Mouse (Mus musculus): Measurements from ENCODE around the gene Olfr54. TPM values are rescaled to one million over a fixed set of nuclear protein-coding genes. Genes with fewer than 3 reads are reported as not detected.

The Olfr54 gene
- polyA plus RNA-seq, 1 experiment from 2014 or later: not detected

DNA sequence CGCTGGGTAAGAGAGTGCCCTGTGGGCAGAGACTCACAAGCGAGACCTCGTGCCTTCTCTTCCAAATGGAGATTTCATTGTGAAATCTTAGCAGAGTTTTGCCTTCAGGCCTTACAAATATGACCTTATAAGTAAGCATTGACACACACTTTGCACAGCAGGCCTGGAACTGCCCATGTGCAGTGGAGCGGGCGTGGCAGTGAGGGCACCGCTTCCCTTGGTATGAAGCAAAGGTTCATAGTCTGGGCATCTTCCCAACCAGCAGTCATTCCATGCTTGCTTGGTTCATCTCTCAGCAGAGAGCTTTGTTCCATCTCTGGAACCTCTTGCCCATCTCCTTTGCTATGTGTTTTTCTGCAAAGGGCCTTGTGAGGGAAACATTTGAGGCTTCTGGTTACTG lies 46.9 kb downstream of the Olfr54 start:
- peaks cover 12% of the 10 kb centered on the region; the same call in 1 of the 2 replicates for H3K36me3 ChIP-seq (ENCODE audit: control insufficient read depth, insufficient read depth)
- 91% methylated on average over 6 of the region's 6 CpGs for WGBS
- no peak overlapping the region for H3K4me2 ChIP-seq (ENCODE audit: low read length)
- H3K27ac ChIP-seq (ENCODE audit: low read length): no peak overlapping the region
- H3K27me3 ChIP-seq (replicated peaks; ENCODE audit: control insufficient read depth, insufficient read depth, low read length): no peaks in the 10 kb centered on the region
- no peaks in the 10 kb centered on the region for H3K9me3 ChIP-seq (ENCODE audit: control insufficient read depth, low read length)
- no peak overlapping the region for H3K9ac ChIP-seq (replicated peaks; ENCODE audit: low read depth, low read length)
- ATAC-seq: no peak
- H3K4me3 ChIP-seq (replicated peaks; ENCODE audit: low read length): no peak overlapping the region
- peaks cover 13% of the 10 kb centered on the region for H3K4me1 ChIP-seq (replicated peaks; ENCODE audit: control insufficient read depth, insufficient read depth, low read length)

- Histone ChIP-seq H3K9ac (replicated peaks; ENCODE audit: low read depth, low read length) (no peak overlapping the region), H3K9me3 (ENCODE audit: control insufficient read depth, low read length) (no peaks in the 10 kb centered on the region)
- WGBS: 94% methylated on average over 7 of the region's 7 CpGs
Measured at GRCm38 (mm10) chr11:51063276-51063675, 49.2 kb downstream of the Olfr54 start.

DNA sequence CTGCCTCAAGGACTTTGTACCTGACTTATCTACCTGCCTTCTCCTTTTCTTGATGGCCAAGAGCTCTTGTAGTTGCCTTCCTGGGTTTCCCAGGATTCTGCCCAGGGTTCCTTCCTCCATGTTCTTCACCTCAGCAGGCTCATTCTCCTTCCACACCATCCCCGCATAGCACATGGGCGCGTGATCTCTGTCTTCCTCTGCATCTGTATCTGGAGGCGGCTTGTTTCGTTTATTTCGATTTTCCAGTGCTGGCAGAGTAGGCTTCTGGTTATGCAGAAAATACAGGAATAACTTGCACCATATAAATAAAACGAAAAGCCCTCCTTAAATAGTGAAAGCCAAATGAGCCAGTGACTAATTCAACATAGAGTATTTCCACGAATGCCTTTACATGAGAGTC lies 49.8 kb downstream of the Olfr54 start:
- Histone ChIP-seq H3K4me3 (replicated peaks; ENCODE audit: low read length) (no peak overlapping the region), H3K36me3 (ENCODE audit: control insufficient read depth, insufficient read depth) (peaks cover 28% of the 10 kb centered on the region), H3K27me3 (replicated peaks; ENCODE audit: control insufficient read depth, insufficient read depth, low read length) (no peaks in the 10 kb centered on the region), H3K9ac (replicated peaks; ENCODE audit: low read depth, low read length) (no peak overlapping the region), H3K27ac (ENCODE audit: low read length) (no peak overlapping the region), H3K4me1 (replicated peaks; ENCODE audit: control insufficient read depth, insufficient read depth, low read length) (peaks cover 13% of the 10 kb centered on the region), H3K4me2 (ENCODE audit: low read length) (no peak overlapping the region), H3K9me3 (ENCODE audit: control insufficient read depth, low read length) (no peaks in the 10 kb centered on the region)
- WGBS: 96% methylated on average over 8 of the region's 8 CpGs
- no peak for ATAC-seq

More at GRCm38 (mm10) chr11:51063276-51063675, 49.2 kb downstream of the Olfr54 start:
- no peak overlapping the region for H3K4me2 ChIP-seq (ENCODE audit: low read length)
- H3K36me3 ChIP-seq (ENCODE audit: control insufficient read depth, insufficient read depth): peaks cover 22% of the 10 kb centered on the region
- H3K27me3 ChIP-seq (replicated peaks; ENCODE audit: control insufficient read depth, insufficient read depth, low read length): no peaks in the 10 kb centered on the region
- H3K27ac ChIP-seq (ENCODE audit: low read length): no peak overlapping the region
- H3K4me3 ChIP-seq (replicated peaks; ENCODE audit: low read length): no peak overlapping the region
- H3K4me1 ChIP-seq (replicated peaks; ENCODE audit: control insufficient read depth, insufficient read depth, low read length): peaks cover 13% of the 10 kb centered on the region
- ATAC-seq: no peak

Other genes starting within 250 kb of the Olfr54 start
- gene Zfp354c, start 186.5 kb upstream of the Olfr54 start, polyA plus RNA-seq (2015; fragmentation: Nextera tagmentation; extraction: Ambion mirVana): 69.8 and 76.5 TPM in 2 replicates
- 1.9 and 2.4 TPM in 2 replicates for gene Zfp879, start 172.7 kb upstream of the Olfr54 start, polyA plus RNA-seq (2015; fragmentation: Nextera tagmentation; extraction: Ambion mirVana)
- not detected in 2 replicates for gene Grm6, start 163.6 kb upstream of the Olfr54 start, polyA plus RNA-seq (2015; fragmentation: Nextera tagmentation; extraction: Ambion mirVana)
- gene Zfp454, start 126.6 kb upstream of the Olfr54 start, polyA plus RNA-seq (2015; fragmentation: Nextera tagmentation; extraction: Ambion mirVana): 17.4 and 18.8 TPM in 2 replicates
- 54.2 and 54.9 TPM in 2 replicates for gene Zfp2, start 98.1 kb upstream of the Olfr54 start, polyA plus RNA-seq (2015; fragmentation: Nextera tagmentation; extraction: Ambion mirVana)
- gene Zfp354b, start 82.6 kb upstream of the Olfr54 start, polyA plus RNA-seq (2015; fragmentation: Nextera tagmentation; extraction: Ambion mirVana): 3.9 and 4.4 TPM in 2 replicates
- gene 4933414I15Rik, start 70.5 kb upstream of the Olfr54 start, polyA plus RNA-seq (2015; fragmentation: Nextera tagmentation; extraction: Ambion mirVana): not detected in 2 replicates
- not detected in 2 replicates for gene Prop1, start 60.5 kb upstream of the Olfr54 start, polyA plus RNA-seq (2015; fragmentation: Nextera tagmentation; extraction: Ambion mirVana)
- not detected in 2 replicates for gene Olfr1378, start 47.7 kb upstream of the Olfr54 start, polyA plus RNA-seq (2015; fragmentation: Nextera tagmentation; extraction: Ambion mirVana)
- gene Olfr1377, start 32.3 kb upstream of the Olfr54 start, polyA plus RNA-seq (2015; fragmentation: Nextera tagmentation; extraction: Ambion mirVana): not detected in 2 replicates
- not detected in 2 replicates for gene Olfr51, start 10.6 kb upstream of the Olfr54 start, polyA plus RNA-seq (2015; fragmentation: Nextera tagmentation; extraction: Ambion mirVana)
- not detected in 2 replicates for gene Olfr1375, start 33.9 kb downstream of the Olfr54 start, polyA plus RNA-seq (2015; fragmentation: Nextera tagmentation; extraction: Ambion mirVana)
- gene Zfp354a, start 45.0 kb downstream of the Olfr54 start, polyA plus RNA-seq (2015; fragmentation: Nextera tagmentation; extraction: Ambion mirVana): 14.7 and 16.0 TPM in 2 replicates
- not detected in 2 replicates for gene Gm12569, start 206.2 kb downstream of the Olfr54 start, polyA plus RNA-seq (2015; fragmentation: Nextera tagmentation; extraction: Ambion mirVana)
- 174 and 188 TPM in 2 replicates for gene Clk4, start 247.5 kb downstream of the Olfr54 start, polyA plus RNA-seq (2015; fragmentation: Nextera tagmentation; extraction: Ambion mirVana)
- 0.45 TPM in 1 of 2 replicates, not detected in the other for gene BC049762, start 248.8 kb downstream of the Olfr54 start, polyA plus RNA-seq (2015; fragmentation: Nextera tagmentation; extraction: Ambion mirVana)